Mouse (Mus musculus) thymus, postnatal 0 days (tissue): ENCODE measurements around the gene Krtap16-3. TPM values are rescaled to one million over a fixed set of nuclear protein-coding genes. Genes with fewer than 3 reads are reported as not detected.

Experiments
- DNase-seq: peaks from one replicate; pipeline ENCODE4 v3.0.0-alpha.2; 2015; ENCODE audit warnings: low spot score
- polyA plus RNA-seq: library from polyadenylated mRNA; unstranded; fragments of >200 nt; fragmentation: Nextera tagmentation; extraction: Ambion mirVana; gene quantifications from 2 replicates; pipeline ENCODE4 v1.2.1, GENCODE M21; 2015

Gene Krtap16-3
- polyA plus RNA-seq = not detected in 2 replicates

DNA sequence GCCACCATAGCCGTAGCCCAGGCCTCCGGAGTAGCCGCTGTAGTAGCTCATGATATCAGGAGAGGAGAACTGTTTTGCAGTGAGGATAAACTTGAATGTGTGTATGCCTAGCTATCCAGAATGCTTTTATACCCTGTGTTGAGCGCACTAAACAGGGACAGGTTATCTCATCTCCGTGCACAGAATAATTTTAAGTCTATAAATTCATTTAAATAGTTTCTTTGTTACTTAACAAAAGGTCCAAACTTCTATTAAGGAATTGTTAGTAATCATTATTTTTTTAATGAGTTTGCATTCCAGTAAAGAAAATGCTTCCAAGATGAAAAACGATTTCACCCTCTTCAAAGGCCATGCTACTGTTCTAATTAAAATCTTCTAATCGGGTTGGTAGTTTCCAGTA is at the start of gene Krtap16-3:
Gene Krtap16-3 (minus strand): TSS at position 101 of the 400 bp plus-strand sequence.
- DNase-seq = no peak

DNA sequence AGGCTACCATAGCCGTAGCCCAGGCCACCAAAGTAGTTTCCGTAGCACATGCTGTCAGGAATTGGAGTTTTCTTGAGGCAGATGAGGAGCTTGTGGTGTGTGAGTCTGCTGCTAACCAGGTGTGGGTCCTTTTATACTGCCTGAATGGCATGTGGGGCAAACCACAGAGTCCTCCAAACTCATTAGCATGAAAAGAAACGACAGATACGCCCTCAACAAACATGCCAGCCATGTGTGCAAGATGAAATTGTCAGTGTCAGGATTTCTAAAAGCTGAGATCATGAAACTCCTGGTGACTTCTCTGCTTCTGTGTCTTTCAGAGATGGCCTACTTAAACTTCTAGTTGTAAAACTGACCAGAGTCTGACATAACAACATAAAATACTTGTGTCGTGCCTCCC is 48.0 kb upstream of the Krtap16-3 start, which contains the start of gene Krtap22-2:
Gene Krtap22-2 (minus strand): TSS at position 101 of the 400 bp plus-strand sequence.
- no peak for DNase-seq

DNA sequence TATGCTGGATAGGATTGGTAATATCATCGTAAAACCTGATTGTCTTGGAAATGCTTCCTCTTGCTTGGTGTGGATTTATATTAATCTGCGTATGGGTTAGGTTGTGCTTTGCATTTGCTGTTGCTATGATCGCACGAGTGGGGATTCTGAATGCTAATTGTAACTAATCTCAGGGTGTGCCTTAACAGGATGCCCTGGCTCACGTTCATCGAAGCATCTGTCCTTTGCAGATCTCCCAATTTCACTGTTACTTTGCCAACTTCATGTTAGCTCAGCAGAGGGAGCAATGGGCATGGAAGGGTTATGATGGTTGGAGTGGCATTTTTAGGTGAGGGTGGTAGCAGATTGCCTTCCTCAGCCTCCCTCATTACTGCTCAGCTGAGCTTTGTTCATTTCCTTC is 21.6 kb downstream of the Krtap16-3 start:
- no peak for DNase-seq

DNA sequence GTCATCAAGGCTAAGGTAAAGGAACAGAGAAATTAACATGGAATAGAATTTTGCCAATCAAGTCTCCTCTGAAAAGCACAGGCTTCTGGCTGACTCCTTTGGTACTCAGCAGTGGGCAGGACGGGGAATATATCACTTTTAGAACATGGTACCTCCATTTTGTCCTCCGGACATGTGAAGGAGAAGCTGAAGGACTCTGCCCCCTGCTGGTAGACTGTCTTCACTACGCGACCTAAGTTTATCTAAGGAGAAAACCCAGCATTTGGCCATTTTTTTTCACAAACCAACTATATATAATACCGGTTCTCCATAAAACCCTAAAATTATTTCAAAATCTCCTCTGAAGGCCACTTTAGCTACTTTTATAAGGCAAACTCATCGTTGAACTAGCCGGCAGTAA is 24.4 kb downstream of the Krtap16-3 start:
- DNase-seq = no peak

DNA sequence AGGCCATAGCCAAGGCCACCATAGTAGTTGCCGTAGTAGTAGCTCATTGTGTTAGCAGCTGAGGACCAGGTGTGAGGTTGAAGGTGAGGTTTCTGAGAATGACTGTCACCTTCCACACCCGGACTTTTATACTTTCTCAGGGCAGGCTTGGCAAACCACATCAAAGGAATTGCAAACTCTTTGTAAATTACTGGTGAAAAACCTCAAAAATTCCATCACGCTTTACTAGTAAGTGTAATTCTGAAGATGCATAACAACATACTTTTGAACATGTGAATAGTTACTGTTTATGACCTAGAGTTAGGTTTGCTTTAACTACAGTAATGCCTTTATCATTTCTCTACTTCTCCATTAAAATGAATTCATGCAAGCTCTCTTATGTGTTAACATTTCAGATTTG is 30.5 kb downstream of the Krtap16-3 start, which contains the start of gene Krtap19-9b:
Gene Krtap19-9b (minus strand): TSS at position 101 of the 400 bp plus-strand sequence.
- no peak for DNase-seq

Other genes starting within 250 kb of the Krtap16-3 start
- not detected in 2 replicates for gene Krtap13-1, start 234.0 kb downstream of the Krtap16-3 start, polyA plus RNA-seq
- gene Krtap13, start 211.2 kb downstream of the Krtap16-3 start, polyA plus RNA-seq = not detected in 2 replicates
- 0.13 TPM in 1 of 2 replicates, not detected in the other for gene 2310034C09Rik, start 204.0 kb downstream of the Krtap16-3 start, polyA plus RNA-seq
- not detected in 2 replicates for gene 2310057N15Rik, start 188.7 kb downstream of the Krtap16-3 start, polyA plus RNA-seq
- gene Gm5965, start 185.0 kb downstream of the Krtap16-3 start, polyA plus RNA-seq = not detected in 2 replicates
- gene Gm20741, start 150.7 kb downstream of the Krtap16-3 start, polyA plus RNA-seq = not detected in 2 replicates
- gene Krtap15, start 142.7 kb downstream of the Krtap16-3 start, polyA plus RNA-seq = not detected in 2 replicates
- gene Krtap14, start 136.7 kb downstream of the Krtap16-3 start, polyA plus RNA-seq = not detected in 2 replicates
- gene Krtap19-1, start 93.5 kb downstream of the Krtap16-3 start, polyA plus RNA-seq = not detected in 2 replicates
- not detected in 2 replicates for gene Krtap19-2, start 88.6 kb downstream of the Krtap16-3 start, polyA plus RNA-seq
- gene Krtap19-3, start 84.8 kb downstream of the Krtap16-3 start, polyA plus RNA-seq = not detected in 2 replicates
- not detected in 2 replicates for gene Krtap19-4, start 77.8 kb downstream of the Krtap16-3 start, polyA plus RNA-seq
- gene Krtap19-5, start 66.4 kb downstream of the Krtap16-3 start, polyA plus RNA-seq = not detected in 2 replicates
- not detected in 2 replicates for gene Krtap19-9b, start 30.6 kb downstream of the Krtap16-3 start, polyA plus RNA-seq
- not detected in 2 replicates for gene Krtap22-2, start 47.9 kb upstream of the Krtap16-3 start, polyA plus RNA-seq
- gene Gm10229, start 52.4 kb upstream of the Krtap16-3 start, polyA plus RNA-seq = not detected in 2 replicates
- gene Krtap6-1, start 68.8 kb upstream of the Krtap16-3 start, polyA plus RNA-seq = not detected in 2 replicates
- gene Gm10228, start 78.6 kb upstream of the Krtap16-3 start, polyA plus RNA-seq = not detected in 2 replicates
- not detected in 2 replicates for gene Krtap6-5, start 85.0 kb upstream of the Krtap16-3 start, polyA plus RNA-seq
- gene 1110025L11Rik, start 101.1 kb upstream of the Krtap16-3 start, polyA plus RNA-seq = not detected in 2 replicates
- gene Krtap6-3, start 121.1 kb upstream of the Krtap16-3 start, polyA plus RNA-seq = not detected in 2 replicates
- gene Gm6358, start 178.0 kb upstream of the Krtap16-3 start, polyA plus RNA-seq = not detected in 2 replicates
- not detected in 2 replicates for gene Gm10061, start 188.2 kb upstream of the Krtap16-3 start, polyA plus RNA-seq
- gene Gm9789, start 195.1 kb upstream of the Krtap16-3 start, polyA plus RNA-seq = not detected in 2 replicates
- gene Gm7735, start 206.6 kb upstream of the Krtap16-3 start, polyA plus RNA-seq = not detected in 2 replicates
- not detected in 2 replicates for gene 1110057P08Rik, start 211.9 kb upstream of the Krtap16-3 start, polyA plus RNA-seq
- not detected in 2 replicates for gene Krtap20-2, start 243.0 kb upstream of the Krtap16-3 start, polyA plus RNA-seq